Comparison of ENCODE assay signal across 19 mouse cellular contexts in the genomic region with DNA sequence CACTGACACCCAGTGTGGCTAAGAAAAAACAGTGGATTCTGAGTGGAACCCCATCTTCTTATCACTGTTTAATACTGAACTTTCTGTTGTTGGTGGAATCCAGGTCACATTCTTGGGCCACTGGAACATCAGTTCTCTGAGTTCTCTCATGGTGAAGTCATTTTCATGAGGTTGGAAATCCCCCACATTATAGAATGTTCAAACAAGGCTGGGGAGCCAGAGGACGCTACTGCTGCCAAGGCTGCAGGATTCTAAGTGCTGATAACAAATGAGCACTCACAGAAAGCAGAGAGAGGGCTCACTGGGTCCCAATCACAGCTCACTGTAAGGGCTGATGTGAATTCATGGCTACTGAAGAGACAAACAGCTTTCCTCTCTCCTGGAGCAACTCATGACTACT.
DNase-seq lines count a peak whose midpoint lies in the region; ATAC-seq and TF ChIP-seq lines count a peak whose summit lies in the region.
"Had no signal": no experiment of that assay in that cellular context is flagged by ENCODE, and none has a peak within 500 bp of the region (broad histone marks: within the 10 kb centered on the region; RNA-seq: fewer than 3 reads in every experiment).

No protein-coding gene starts in this region.

- 11% methylated on average over 1 of the region's 1 CpGs for WGBS in heart, embryonic 10.5 days
- 0% methylated on average over 1 of the region's 1 CpGs for WGBS in lung, embryonic 14.5 days

- H3K9me3 ChIP-seq in heart, embryonic 10.5 days, result no peaks in the 10 kb centered on the region
- no peaks in the 10 kb centered on the region for H3K9me3 ChIP-seq in lung, embryonic 14.5 days (ENCODE audit: low read depth, low read length)
- H3K9me3 ChIP-seq: hindbrain, embryonic 10.5 days had no signal

- no peaks in the 10 kb centered on the region for H3K36me3 ChIP-seq in heart, embryonic 10.5 days
- H3K36me3 ChIP-seq in lung, embryonic 14.5 days (ENCODE audit: insufficient read depth), result no peaks in the 10 kb centered on the region
- H3K36me3 ChIP-seq: hindbrain, embryonic 10.5 days; midbrain, embryonic 10.5 days had no signal

- H3K27ac ChIP-seq in heart, embryonic 10.5 days, result peak overlapping the region; percentile 69; the same call in 1 of the 2 replicates
- H3K27ac ChIP-seq in lung, embryonic 14.5 days (ENCODE audit: low read depth), result no peak overlapping the region
- H3K27ac ChIP-seq: hindbrain, embryonic 10.5 days; midbrain, embryonic 10.5 days had no signal

- H3K4me3 ChIP-seq in heart, embryonic 10.5 days, result no peak overlapping the region
- H3K4me3 ChIP-seq in lung, embryonic 14.5 days (ENCODE audit: low read depth, low read length), result no peak overlapping the region
- H3K4me3 ChIP-seq: hindbrain, embryonic 10.5 days; midbrain, embryonic 10.5 days had no signal

- no peak overlapping the region for H3K4me2 ChIP-seq in lung, embryonic 14.5 days

- ATAC-seq in lung, embryonic 14.5 days (ENCODE audit: insufficient read depth), result peak; percentile 60; the same call in 1 of the 2 replicates
- ATAC-seq in megakaryocyte-erythroid progenitor cell, adult 5-6 weeks (replicated peaks; ENCODE audit: low FRiP score, low TSS enrichment, poor library complexity, severe bottlenecking), result no peak
- ATAC-seq in activated CD4-positive, CD25-positive, alpha-beta regulatory T cell, adult 4 months, result no peak
- ATAC-seq: forebrain, embryonic 14.5 days had no signal

- peaks cover 21% of the 10 kb centered on the region for H3K4me1 ChIP-seq in heart, embryonic 10.5 days
- H3K4me1 ChIP-seq in lung, embryonic 14.5 days (ENCODE audit: insufficient read depth), result 0 out of 2 replicates have a peak, but pooled peaks cover 5% of the 10 kb centered on the region
- H3K4me1 ChIP-seq: hindbrain, embryonic 10.5 days; midbrain, embryonic 10.5 days had no signal

- H3K9ac ChIP-seq in lung, embryonic 14.5 days, result no peak overlapping the region

- TF ChIP-seq CTCF in lung, embryonic 14.5 days (IDR thresholded peaks at IDR 0.05; ENCODE audit: low read depth), result no peak

- DNase-seq in heart, embryonic 10.5 days (ENCODE audit: low spot score), result no peak
- DNase-seq in heart, adult 9 months (ENCODE audit: low spot score in 2 of 2), result no peak
- DNase-seq in lung, embryonic 14.5 days, result peak; percentile 67
- no peak for DNase-seq in lung, postnatal 14 days
- DNase-seq in NIH3T3 (ENCODE audit: low read depth), result peak; percentile 52
- DNase-seq in lung, postnatal 25 days (ENCODE audit: low spot score), result peak; percentile 7
- DNase-seq: cerebellum, adult 9-10 months; gastrocnemius, postnatal 36 days; kidney, adult 18-20 months; kidney, postnatal 10 days; left cerebral cortex, postnatal 4 days; liver; right cerebral cortex, postnatal 25 days; thymus, postnatal 4 days had no signal

- H3K27me3 ChIP-seq in heart, embryonic 10.5 days (ENCODE audit: insufficient read depth, poor library complexity, severe bottlenecking), result no peaks in the 10 kb centered on the region
- H3K27me3 ChIP-seq in lung, embryonic 14.5 days (ENCODE audit: insufficient read depth, low read length), result no peaks in the 10 kb centered on the region

Comparison
In these comparisons a context has a peak if more than half of its experiments do, and no peak if none do; other contexts are left out.
1. DNase-seq: peak in lung, embryonic 14.5 days (single experiment), NIH3T3 (single experiment) and lung, postnatal 25 days (single experiment); none in heart, embryonic 10.5 days (single experiment), heart, adult 9 months (0 of 2) and lung, postnatal 14 days (single experiment).